Mouse (Mus musculus) lung, adult 18-20 months (tissue): ENCODE data around the gene Mob4.
A peak's percentile ranks its signal among the peaks of the same experiment; 100 is the strongest.

Experiments used
- DNase-seq, 2 experiments: peaks; one replicate each; pipeline ENCODE4 v3.0.0; 2022; ENCODE audit warnings: mixed read lengths in 2 of 2

The Mob4 gene

DNA sequence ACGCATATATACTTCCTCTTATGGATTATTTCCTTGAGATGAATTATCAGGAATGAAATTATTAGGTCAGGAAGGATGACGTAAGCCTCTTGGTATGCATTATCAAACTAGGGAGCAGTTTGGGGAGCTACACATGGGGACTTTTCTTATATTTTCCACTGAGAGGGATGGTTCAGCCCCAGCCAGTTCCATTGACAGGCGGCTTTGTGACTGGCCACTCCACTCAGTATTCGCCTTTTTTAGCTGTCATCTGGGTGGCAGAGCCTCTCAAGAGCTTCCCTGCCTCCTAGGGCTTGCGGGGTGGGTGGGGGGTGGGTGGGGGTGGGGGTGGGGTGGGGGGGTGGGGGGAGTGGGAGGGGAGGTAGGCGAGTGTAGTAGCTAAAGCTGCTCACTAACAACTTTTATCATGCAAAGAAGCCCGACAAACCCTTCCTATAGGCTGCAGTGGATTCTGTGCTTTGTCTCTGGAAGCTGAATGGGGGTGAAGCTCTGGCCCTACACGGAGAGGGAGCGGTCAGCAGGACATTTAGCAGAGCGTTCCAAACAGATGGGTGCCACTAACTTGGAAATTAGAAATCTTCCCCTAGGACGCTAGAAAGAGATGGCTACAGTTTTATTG, 55.7 kb downstream of the Mob4 start:
- no peak for DNase-seq

DNA sequence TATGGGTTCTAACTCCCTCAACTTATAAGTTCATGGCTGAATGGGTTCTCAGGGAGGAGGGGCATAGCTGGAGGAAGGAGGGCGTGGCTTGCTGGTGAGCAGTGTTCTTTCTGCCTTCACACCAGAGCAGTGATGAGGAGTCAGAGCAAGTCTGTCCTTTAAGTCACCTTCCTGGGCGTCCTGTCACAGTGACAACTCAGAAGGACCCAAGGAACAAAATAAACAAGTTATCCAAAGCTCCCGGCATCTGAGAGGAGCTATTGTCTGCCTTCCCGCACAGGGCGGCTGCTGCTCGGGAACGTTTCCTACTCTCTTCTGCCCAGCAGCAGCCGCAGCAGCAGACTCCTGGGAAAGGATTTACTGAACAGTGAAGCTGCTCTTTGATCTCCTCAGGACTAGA, 61.0 kb downstream of the Mob4 start:
- DNase-seq, result no peak

DNA sequence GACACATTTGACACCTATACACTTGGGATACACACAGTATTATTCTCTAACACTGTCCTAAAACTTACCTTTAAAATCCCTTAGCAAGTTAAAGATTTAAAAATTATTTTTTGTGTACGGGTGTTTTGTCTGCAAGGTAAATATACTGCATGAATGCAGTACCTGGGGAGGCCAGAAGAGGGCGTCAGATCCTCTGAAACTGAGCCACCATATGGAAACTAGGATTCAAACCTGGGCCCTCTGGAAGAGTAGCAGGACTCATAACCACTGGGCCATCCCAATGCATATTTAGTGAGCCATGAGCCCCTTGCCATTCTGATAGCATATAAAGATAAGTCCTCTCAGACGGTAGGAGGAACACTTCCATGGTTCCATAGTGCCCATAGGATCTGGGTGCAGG, 61.8 kb downstream of the Mob4 start:
- DNase-seq, result no peak

DNA sequence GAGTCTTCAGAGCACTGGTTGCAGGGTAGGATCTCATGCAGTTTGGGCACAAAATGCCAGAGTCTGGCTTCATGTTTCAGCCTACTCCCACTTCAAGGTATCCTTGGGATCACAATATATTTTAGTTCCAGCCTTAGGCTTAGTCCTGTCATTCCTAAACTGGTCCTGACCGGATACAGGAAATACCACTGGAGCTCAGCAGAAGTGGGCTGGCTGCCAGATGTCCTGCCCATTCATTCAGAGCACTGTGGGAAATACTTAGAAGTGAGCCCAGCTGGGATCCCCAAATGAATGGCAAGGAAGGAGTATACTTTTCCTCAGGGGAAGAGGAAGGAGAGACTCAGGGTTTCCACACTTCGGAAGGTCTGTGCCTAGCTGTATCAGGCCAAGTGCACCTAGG, 62.3 kb downstream of the Mob4 start:
- DNase-seq, result peak; percentile 60 to 70

DNA sequence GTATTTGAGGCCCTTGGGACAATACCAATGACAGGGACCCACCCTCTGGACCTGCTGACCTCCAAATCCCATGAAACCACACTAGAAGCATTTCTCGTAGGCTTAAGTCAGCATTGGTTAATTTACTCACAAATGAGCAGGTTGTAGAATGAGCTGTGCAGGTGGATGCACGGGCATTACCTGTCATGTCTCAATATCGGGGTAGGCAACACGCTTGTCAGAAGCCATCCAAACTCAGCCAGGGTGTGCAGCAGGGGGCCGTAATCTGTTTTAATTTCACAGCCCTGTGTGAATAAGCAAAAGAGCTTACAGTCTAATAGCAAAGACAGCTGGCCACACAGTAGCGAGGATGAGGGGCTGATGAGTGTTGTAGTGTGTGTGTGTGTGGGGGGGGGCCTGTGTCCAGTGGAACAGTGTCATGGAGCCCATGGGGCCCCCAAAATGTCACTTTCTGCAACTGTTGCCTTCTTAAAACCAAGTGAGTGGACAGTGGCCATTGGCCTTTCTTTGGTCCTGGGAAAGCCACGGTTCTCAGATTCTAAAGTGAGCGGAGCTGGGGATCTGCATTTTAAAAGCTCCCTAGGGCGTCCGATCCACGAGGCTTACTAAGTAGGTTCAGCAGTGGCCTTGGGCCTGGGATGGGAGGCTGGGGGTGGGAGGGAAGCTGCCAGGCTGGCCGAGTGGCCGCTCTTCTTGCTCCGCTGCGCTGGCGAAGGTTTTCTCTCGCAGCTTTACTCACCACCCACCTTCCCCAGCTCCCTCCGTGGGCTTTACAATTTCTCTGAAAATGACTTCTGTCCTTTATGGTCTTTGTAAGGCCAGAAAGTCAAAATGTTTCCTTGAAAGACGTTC, 63.3 kb downstream of the Mob4 start:
- no peak for DNase-seq

DNA sequence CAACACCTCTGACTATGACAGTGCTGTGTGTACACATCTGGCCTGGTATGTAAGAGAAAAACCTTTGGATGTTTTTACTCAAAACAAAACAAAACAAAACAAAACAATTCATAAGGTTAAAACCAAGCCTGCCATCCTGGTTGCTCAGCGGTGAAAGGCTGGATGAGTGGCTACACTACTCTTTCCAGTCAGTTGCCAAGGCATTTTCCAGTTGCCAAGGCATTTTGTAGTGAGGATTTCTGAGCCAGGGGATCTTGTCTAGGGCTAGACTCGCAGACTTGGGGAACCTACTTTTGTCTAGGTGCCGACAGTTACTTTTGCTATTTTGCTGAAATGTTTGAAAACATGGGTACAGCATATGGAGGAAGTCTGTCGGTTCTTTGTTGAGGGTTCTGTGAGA, 64.0 kb downstream of the Mob4 start:
- no peak for DNase-seq

DNA sequence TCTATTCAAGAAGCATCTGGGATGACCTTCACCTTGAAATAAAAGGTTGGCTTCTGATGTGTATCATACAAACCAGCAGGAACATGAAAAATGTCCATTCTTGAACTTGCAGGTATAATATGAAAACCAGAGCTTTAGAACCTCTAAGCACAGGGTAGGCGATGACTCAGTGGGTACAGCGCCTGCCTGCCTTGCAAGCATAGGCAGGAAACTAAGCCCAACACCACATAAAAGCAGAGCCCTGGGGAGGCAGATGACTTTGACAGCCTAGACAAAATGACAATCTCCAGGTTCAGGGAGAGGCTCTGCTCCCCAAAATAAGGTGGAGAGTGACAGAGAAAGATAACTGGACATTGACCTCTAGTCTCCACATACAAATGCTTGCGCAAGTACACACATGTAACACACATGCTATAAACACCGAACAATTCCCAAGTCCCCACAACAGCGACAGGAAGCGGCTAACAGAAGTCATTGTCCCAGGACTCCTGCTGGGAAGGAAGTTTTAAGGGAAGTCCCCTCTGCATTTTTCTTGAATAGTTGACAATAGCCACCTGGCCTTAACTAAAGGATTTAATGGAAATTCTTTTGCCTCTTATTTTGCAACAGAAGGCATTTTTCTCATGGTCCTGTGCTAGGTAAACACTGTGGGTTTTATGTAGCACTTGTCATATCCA, 65.4 kb downstream of the Mob4 start:
- no peak for DNase-seq

DNA sequence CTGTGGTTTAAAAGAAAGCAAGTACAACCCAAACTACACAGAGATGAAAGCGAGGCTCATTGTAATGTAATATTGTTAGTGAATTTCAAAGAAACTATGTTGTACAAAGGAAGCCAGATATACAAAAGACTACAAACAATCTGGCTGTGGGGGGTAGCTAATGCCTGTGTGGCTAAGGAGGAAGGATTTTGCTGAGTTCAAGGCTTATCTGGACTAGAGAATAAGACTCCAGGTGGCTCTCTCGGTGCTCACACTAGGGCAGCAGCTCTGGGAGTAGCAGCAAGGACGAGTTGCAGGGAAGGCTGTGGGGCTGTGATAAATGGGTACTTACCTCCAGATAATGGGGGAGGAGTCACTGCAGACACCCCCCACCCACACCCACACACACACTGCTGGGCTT, 67.7 kb downstream of the Mob4 start:
- no peak for DNase-seq

DNA sequence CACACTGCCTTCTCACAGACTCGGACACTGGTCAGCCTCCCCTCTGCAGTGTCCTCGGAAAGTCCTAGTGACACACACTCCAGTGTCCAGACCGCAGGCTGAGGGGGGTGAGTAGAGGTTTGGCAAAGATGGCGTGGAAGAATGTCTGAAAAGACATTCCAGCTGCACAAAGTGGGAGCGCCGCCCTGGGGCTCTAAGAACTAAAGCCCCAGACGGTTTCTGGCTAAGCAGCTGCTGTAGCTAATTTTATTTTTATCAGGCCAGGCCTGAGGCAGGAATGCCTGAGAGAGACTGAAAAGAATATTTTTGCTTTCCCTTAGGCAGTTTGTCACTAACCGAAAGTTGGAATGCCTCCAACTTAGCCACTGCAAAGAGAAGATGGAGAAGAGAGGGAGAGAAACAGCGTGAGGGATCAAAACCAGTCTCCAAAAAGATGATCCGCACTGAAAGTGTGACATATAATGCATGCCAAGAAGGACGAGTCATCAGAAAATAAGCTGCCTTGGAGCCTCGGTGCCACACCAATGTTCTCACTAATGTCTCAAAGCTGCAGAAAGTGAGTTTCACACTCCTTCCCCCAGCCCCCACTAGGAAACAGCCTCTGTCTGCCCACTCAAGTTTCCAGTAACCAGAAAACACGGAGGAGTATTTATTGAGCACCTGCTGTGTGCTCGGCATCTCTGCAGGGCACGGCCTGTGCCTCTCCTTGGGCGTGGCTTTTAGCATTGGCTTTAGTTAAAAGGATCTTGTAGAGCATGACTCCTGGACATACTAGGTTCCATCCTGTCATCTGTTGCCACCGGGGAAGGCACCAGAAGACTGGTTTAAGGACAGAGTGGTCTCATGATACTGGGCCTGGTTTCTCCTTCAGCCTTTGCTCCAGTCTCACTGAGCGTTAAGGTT, 71.1 kb downstream of the Mob4 start:
- DNase-seq, result peak in 1 of 2 experiments; percentile 22
